Mouse (Mus musculus): ENCODE data around the gene Adgrb3.

DNA sequence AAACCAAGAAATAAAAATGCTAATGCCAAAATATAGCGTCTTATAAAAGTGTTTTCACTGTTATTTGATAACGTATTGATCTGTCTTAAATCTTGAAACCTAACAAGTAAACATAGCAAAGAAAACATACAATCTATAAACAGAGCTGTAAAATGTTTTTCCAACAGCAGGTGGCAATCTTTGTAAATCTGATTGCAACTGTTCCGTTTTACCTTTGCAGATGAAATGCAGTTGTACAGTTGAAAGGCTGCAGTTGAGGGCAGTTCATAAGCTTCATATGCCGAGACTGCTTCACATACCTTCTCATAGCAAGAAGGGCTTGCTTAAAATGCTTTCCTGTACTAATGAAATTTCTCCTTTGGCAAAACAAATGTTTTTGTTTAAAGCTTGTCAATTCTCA is 302.5 kb downstream of the Adgrb3 start:
- TF ChIP-seq TAL1 (IDR thresholded peaks at IDR 0.05; ENCODE audit: low read length) (no peak), GATA1 (IDR thresholded peaks at IDR 0.05; ENCODE audit: low read length) (no peak)

Data from erythroblast, embryonic 14.5 days (primary cell).